32 mouse cellular contexts compared by ENCODE assay signal in the genomic region with DNA sequence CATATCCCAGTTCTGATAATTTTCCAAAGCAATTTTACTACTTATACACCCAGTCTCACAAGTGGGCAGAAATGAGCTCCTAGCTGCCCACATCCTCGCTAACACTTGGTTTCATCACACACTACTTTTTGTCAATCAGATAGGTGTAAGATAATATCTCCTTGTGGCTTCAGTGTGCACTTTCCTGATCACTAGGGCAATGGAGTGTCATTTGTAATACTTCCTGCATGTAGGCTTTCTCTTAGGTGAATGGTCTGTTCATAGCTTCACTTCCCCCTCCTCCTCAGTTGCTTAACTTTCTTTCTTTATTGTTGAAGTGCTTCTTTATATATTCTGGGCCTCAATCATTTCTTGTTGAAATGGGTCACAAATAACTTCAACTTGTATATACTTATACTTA. TPM values are rescaled to one million over a fixed set of nuclear protein-coding genes. Genes with fewer than 3 reads are reported as not detected.
A peak's percentile ranks its signal among the peaks of the same experiment; 100 is the strongest.
DNase-seq lines count a peak whose midpoint lies in the region; ATAC-seq and TF ChIP-seq lines count a peak whose summit lies in the region.
"Had no signal": no experiment of that assay in that cellular context is flagged by ENCODE, and none has a peak within 500 bp of the region (broad histone marks: within the 10 kb centered on the region; RNA-seq: fewer than 3 reads in every experiment).

No protein-coding gene starts in this region.

- in situ Hi-C loops in CH12.LX (cut with MboI; ENCODE audit: low pct_ligation_motif_present, low pct_unique_long_range_greater_than_20kb, low sequenced_read_pairs), result loop anchor here (10.0 to 25.0 kb wide), 2 partner anchors 187 to 415 kb away; partner anchors contain the start of gene Nyx

- H3K4me3 ChIP-seq in CH12.LX (replicated peaks in 1 of 3; ENCODE audit: low read depth in 2 of 3, low read length in 2 of 3, poor library complexity in 1 of 3), result no peak overlapping the region
- no peak overlapping the region for H3K4me3 ChIP-seq in bone marrow macrophage, adult 2 months (ENCODE audit: insufficient read depth, low read length)
- H3K4me3 ChIP-seq in macrophage (ENCODE audit: inconsistent target), result no peak overlapping the region
- no peak overlapping the region for H3K4me3 ChIP-seq in kidney, embryonic 14.5 days (ENCODE audit: low read length)
- H3K4me3 ChIP-seq: embryonic facial prominence, embryonic 12.5 days; forebrain, embryonic 12.5 days; gastrocnemius, adult 2 months; hindbrain, embryonic 10.5 days; limb, embryonic 12.5 days; liver, embryonic 13.5 days; neural tube, embryonic 13.5 days had no signal

- DNase-seq in CH12.LX (ENCODE audit: extremely low read depth), result no peak
- DNase-seq in cerebellum, adult 8-10 months, result no peak
- no peak for DNase-seq in retina, postnatal 1 day
- DNase-seq in kidney, postnatal 10 days, result no peak
- DNase-seq: adrenal gland, postnatal 25 days; cerebellum, adult 11 months; cerebellum, postnatal 10 days; gastrocnemius, adult 2 months; kidney, adult 11 months; liver, embryonic 13.5 days; lung, adult 2 months; lung, postnatal 14 days; midbrain, embryonic 14.5 days; right cerebral cortex, adult 18-20 months; right cerebral cortex, postnatal 4 days; thymus, adult 2 months; thymus, postnatal 4 days had no signal

- no peak for TF ChIP-seq RAD21 in CH12.LX (IDR thresholded peaks at IDR 0.05; ENCODE audit: low read depth, low read length)

- H3K27me3 ChIP-seq in CH12.LX (replicated peaks), result no peaks in the 10 kb centered on the region
- no peaks in the 10 kb centered on the region for H3K27me3 ChIP-seq in kidney, embryonic 14.5 days (ENCODE audit: control insufficient read depth, insufficient read depth, low read length)
- H3K27me3 ChIP-seq: embryonic facial prominence, embryonic 12.5 days; forebrain, embryonic 12.5 days; limb, embryonic 12.5 days; liver, embryonic 13.5 days; neural tube, embryonic 13.5 days had no signal

- H3K36me3 ChIP-seq in CH12.LX (replicated peaks in 1 of 2; ENCODE audit: control insufficient read depth in 1 of 2, insufficient read depth in 1 of 2, low read length in 1 of 2) (no peaks in the 10 kb centered on the region), macrophage (ENCODE audit: inconsistent target) (no peaks in the 10 kb centered on the region)
- no peaks in the 10 kb centered on the region for H3K36me3 ChIP-seq in kidney, embryonic 14.5 days (ENCODE audit: control insufficient read depth, insufficient read depth, low read length)
- H3K36me3 ChIP-seq: embryonic facial prominence, embryonic 12.5 days; forebrain, embryonic 12.5 days; hindbrain, embryonic 10.5 days; limb, embryonic 12.5 days; liver, embryonic 13.5 days; neural tube, embryonic 13.5 days had no signal

- no peaks in the 10 kb centered on the region for H3K9me3 ChIP-seq in CH12.LX (replicated peaks; ENCODE audit: low read length)
- no peaks in the 10 kb centered on the region for H3K9me3 ChIP-seq in kidney, embryonic 14.5 days (ENCODE audit: control insufficient read depth, low read length)
- H3K9me3 ChIP-seq: embryonic facial prominence, embryonic 12.5 days; forebrain, embryonic 12.5 days; hindbrain, embryonic 10.5 days; limb, embryonic 12.5 days; liver, embryonic 13.5 days; neural tube, embryonic 13.5 days had no signal

- H3K79me2 ChIP-seq in CH12.LX (replicated peaks; ENCODE audit: control insufficient read depth, extremely low read depth, insufficient read depth, poor library complexity, severe bottlenecking), result no peaks in the 10 kb centered on the region
- no peaks in the 10 kb centered on the region for H3K79me2 ChIP-seq in macrophage (ENCODE audit: inconsistent target)

- H3K27ac ChIP-seq in CH12.LX (ENCODE audit: insufficient read depth, low read depth), result peak overlapping the region; percentile 64
- H3K27ac ChIP-seq in bone marrow macrophage, adult 2 months (ENCODE audit: insufficient read depth, low read depth, low read length), result peak overlapping the region; percentile 48
- 0 out of 2 replicates have a peak overlapping the region, but pooled peaks have one; percentile 93 for H3K27ac ChIP-seq in macrophage
- no peak overlapping the region for H3K27ac ChIP-seq in kidney, embryonic 14.5 days (ENCODE audit: low read depth, low read length)
- H3K27ac ChIP-seq: embryonic facial prominence, embryonic 12.5 days; forebrain, embryonic 12.5 days; hindbrain, embryonic 10.5 days; kidney, postnatal 0 days; limb, embryonic 12.5 days; liver, embryonic 13.5 days; neural tube, embryonic 13.5 days; stomach, postnatal 0 days had no signal

- TF ChIP-seq POLR2A in CH12.LX (IDR thresholded peaks at IDR 0.05; ENCODE audit: low read depth, low read length), result no peak
- TF ChIP-seq POLR2A in bone marrow macrophage, adult 2 months (IDR thresholded peaks at IDR 0.05; ENCODE audit: borderline replicate concordance, low read depth, low read length), result no peak

- no peak for TF ChIP-seq CTCF in CH12.LX (conservative IDR thresholded peaks at IDR 0.05 in 1 of 2, IDR thresholded peaks at IDR 0.05 in 1 of 2; ENCODE audit: low read depth in 2 of 2, low read length in 2 of 2)
- no peak for TF ChIP-seq CTCF in bone marrow macrophage, adult 2 months (IDR thresholded peaks at IDR 0.05; ENCODE audit: low read depth, low read length)

- no peak overlapping the region for H3K4me2 ChIP-seq in CH12.LX (ENCODE audit: insufficient read depth, low read depth, poor library complexity, severe bottlenecking)
- no peak overlapping the region for H3K4me2 ChIP-seq in kidney, embryonic 14.5 days (replicated peaks; ENCODE audit: low read depth, low read length)
- H3K4me2 ChIP-seq: embryonic facial prominence, embryonic 12.5 days; forebrain, embryonic 12.5 days; limb, embryonic 12.5 days; liver, embryonic 13.5 days; neural tube, embryonic 13.5 days had no signal

- dilution Hi-C loops in CH12.LX (cut with MboI; ENCODE audit: extremely low pct_ligation_motif_present, extremely low pct_unique_long_range_greater_than_20kb, low sequenced_read_pairs), result no loop called here

- WGBS in macrophage (ENCODE audit: missing documents), result 25% methylated on average over 1 of the region's 1 CpGs
- 88% methylated on average over 1 of the region's 1 CpGs for WGBS in kidney, embryonic 14.5 days

- no peak overlapping the region for H3K9ac ChIP-seq in CH12.LX (ENCODE audit: insufficient read depth, low read depth)
- H3K9ac ChIP-seq in kidney, embryonic 14.5 days (ENCODE audit: low read depth, low read length), result no peak overlapping the region
- H3K9ac ChIP-seq: embryonic facial prominence, embryonic 12.5 days; forebrain, embryonic 12.5 days; limb, embryonic 12.5 days; liver, embryonic 13.5 days; neural tube, embryonic 13.5 days had no signal

- no peak for ATAC-seq in kidney, embryonic 14.5 days (ENCODE audit: low FRiP score, low TSS enrichment)
- ATAC-seq: hindbrain, embryonic 16.5 days had no signal

- no peak for TF ChIP-seq EP300 in CH12.LX (IDR thresholded peaks at IDR 0.05; ENCODE audit: low read length)

- peaks cover 4 to 22% of the 10 kb centered on the region in 2 experiments; a peak in 3 of 4 replicates for H3K4me1 ChIP-seq in CH12.LX (ENCODE audit: control insufficient read depth in 1 of 2, insufficient read depth in 2 of 2)
- peaks cover 35% of the 10 kb centered on the region for H3K4me1 ChIP-seq in bone marrow macrophage, adult 2 months (ENCODE audit: control insufficient read depth, insufficient read depth, low read length)
- H3K4me1 ChIP-seq in kidney, embryonic 14.5 days (ENCODE audit: control insufficient read depth, insufficient read depth, low read length), result no peaks in the 10 kb centered on the region
- H3K4me1 ChIP-seq: embryonic facial prominence, embryonic 12.5 days; forebrain, embryonic 12.5 days; hindbrain, embryonic 10.5 days; limb, embryonic 12.5 days; neural tube, embryonic 13.5 days had no signal

TF ChIP-seq in CH12.LX, 34 proteins besides CTCF, POLR2A, EP300 and RAD21 (continues in another document):
- no peak for TF ChIP-seq ZMIZ1 (IDR thresholded peaks at IDR 0.05; ENCODE audit: low read depth, low read length)
- TF ChIP-seq IRF4 (IDR thresholded peaks at IDR 0.05; ENCODE audit: low read depth, low read length), result no peak
- TF ChIP-seq MAFK (IDR thresholded peaks at IDR 0.05; ENCODE audit: insufficient replicate concordance, low read length), result no peak
- no peak for TF ChIP-seq SMC3 (IDR thresholded peaks at IDR 0.05; ENCODE audit: low read depth, low read length)
- TF ChIP-seq ZC3H11A (IDR thresholded peaks at IDR 0.05; ENCODE audit: low read depth, low read length), result no peak
- TF ChIP-seq MAX (IDR thresholded peaks at IDR 0.05; ENCODE audit: low read length), result no peak
- no peak for TF ChIP-seq TCF12 (IDR thresholded peaks at IDR 0.05; ENCODE audit: low read depth, low read length)
- no peak for TF ChIP-seq MEF2A (IDR thresholded peaks at IDR 0.05; ENCODE audit: borderline replicate concordance, low read depth, low read length)
- no peak for TF ChIP-seq ETS1 (conservative IDR thresholded peaks at IDR 0.05; ENCODE audit: low read depth, low read length)
- TF ChIP-seq ZNF384 (IDR thresholded peaks at IDR 0.05; ENCODE audit: low read depth, low read length), result no peak

RNA-seq across cellular contexts. Expression of gene Gpr82, which starts 8.9 kb away (rescaled TPM):
- total RNA-seq in CH12.LX (2012; rRNA removed) (0.04 TPM in 1 of 2 replicates, not detected in the other), CH12.LX (2014; rRNA removed) (0.30 and 0.58 TPM in 2 replicates)
- polyA plus RNA-seq in CH12.LX (2012; ENCODE audit: insufficient read length, low read depth) (0.10 and 0.11 TPM in 2 replicates), macrophage (2018) (0.37 to 0.41 TPM in 2 of 3 replicates, not detected in the other)
- polyA plus RNA-seq in bone marrow macrophage, adult 2 months (2012; ENCODE audit: insufficient read depth, insufficient read length, missing spikeins), result 0.85 and 1.6 TPM in 2 replicates
- under 1 TPM in 2 of 26 experiments, not detected in 24; 0.34 to 0.63 TPM for total RNA-seq in macrophage (2018; cell fraction: chromatin; rRNA removed)
- total RNA-seq in macrophage (2018; cell fraction: cytosol; rRNA removed), result under 1 TPM in 17 of 26 experiments, not detected in 9; 0.04 to 0.29 (median 0.17) TPM
- total RNA-seq in macrophage (2018; cell fraction: nucleus; rRNA removed), result 1 to 10 TPM in 1 of 26 experiments, under 1 TPM in 10, not detected in 15; 0.17 to 1.6 (median 0.32) TPM
- polyA plus RNA-seq in kidney, embryonic 14.5 days (2014; fragmentation: Nextera tagmentation; extraction: Ambion mirVana), result 0.81 and 0.89 TPM in 2 replicates
- total RNA-seq: adrenal gland, postnatal 25 days; gastrocnemius, adult 2 months; gastrocnemius, postnatal 4 days; layer of hippocampus, postnatal 14 days; left cerebral cortex, postnatal 10 days had no signal
- polyA plus RNA-seq: liver, embryonic 13.5 days; stomach, postnatal 0 days had no signal

RNA-seq across cellular contexts. Expression of gene Gpr34, which starts 20.4 kb away (rescaled TPM):
- 1.5 and 3.4 TPM in 2 replicates for total RNA-seq in CH12.LX (2012; rRNA removed)
- total RNA-seq in CH12.LX (2014; rRNA removed), result 15.7 and 17.2 TPM in 2 replicates
- polyA plus RNA-seq in CH12.LX (2012; ENCODE audit: insufficient read length, low read depth), result 4.1 and 4.9 TPM in 2 replicates
- polyA plus RNA-seq in bone marrow macrophage, adult 2 months (2012; ENCODE audit: insufficient read depth, insufficient read length, missing spikeins), result 24.0 and 25.0 TPM in 2 replicates
- 1 to 10 TPM in 4 of 26 experiments, under 1 TPM in 9, not detected in 13; 0.29 to 7.7 (median 0.88) TPM for total RNA-seq in macrophage (2018; cell fraction: chromatin; rRNA removed)
- 10 to 100 TPM in 12 of 26 experiments, 1 to 10 TPM in 2, under 1 TPM in 12; 0.40 to 26.6 (median 4.5) TPM for total RNA-seq in macrophage (2018; cell fraction: cytosol; rRNA removed)
- 10 to 100 TPM in 2 of 26 experiments, 1 to 10 TPM in 10, under 1 TPM in 11, not detected in 3; 0.33 to 17.4 (median 2.7) TPM for total RNA-seq in macrophage (2018; cell fraction: nucleus; rRNA removed)
- 10.4 to 30.0 TPM (median 24.8 TPM) in 3 replicates for polyA plus RNA-seq in macrophage (2018)
- polyA plus RNA-seq in kidney, embryonic 14.5 days (2014; fragmentation: Nextera tagmentation; extraction: Ambion mirVana), result 1.8 and 2.5 TPM in 2 replicates
- total RNA-seq: megakaryocyte-erythroid progenitor cell, adult 5-6 weeks had no signal
